Mouse (Mus musculus) hindbrain, postnatal 0 days (tissue): ENCODE measurements around the gene Prrc2b. TPM values are rescaled to one million over a fixed set of nuclear protein-coding genes. Genes with fewer than 3 reads are reported as not detected.
A peak's percentile ranks its signal among the peaks of the same experiment; 100 is the strongest.

ENCODE experiments used
- ATAC-seq: fragments of 200-750 bp; cut with Nextera tagmentation; 2 replicates; pipeline ENCODE4 v1.8.0; 2017; ENCODE audit warnings: mild to moderate bottlenecking, moderate TSS enrichment, moderate library complexity
- DNase-seq: peaks from one replicate; pipeline ENCODE4 v3.0.0-alpha.2; 2015; ENCODE audit warnings: low spot score
- H3K27ac ChIP-seq: fragments of 300-500 bp; sonication (generic); 2 replicates; pipeline ENCODE4 v1.5.1; 2014; ENCODE audit warnings: mild to moderate bottlenecking
- H3K27me3 ChIP-seq: fragments of 300-500 bp; sonication (generic); 2 replicates; pipeline ENCODE4 v1.6.1; 2014; ENCODE audit warnings: low read length, mixed read lengths; ENCODE audit not compliant: insufficient read depth
- H3K36me3 ChIP-seq: fragments of 300-500 bp; sonication (generic); 2 replicates; pipeline ENCODE4 v1.6.1; 2014; ENCODE audit warnings: low read length, mixed read lengths; ENCODE audit not compliant: insufficient read depth
- H3K4me1 ChIP-seq: fragments of 300-500 bp; sonication (generic); 2 replicates; pipeline ENCODE4 v1.6.1; 2014; ENCODE audit warnings: antibody characterized with exemption, low read length, mixed read lengths; ENCODE audit not compliant: insufficient read depth
- H3K4me2 ChIP-seq: fragments of 300-500 bp; sonication (generic); 2 replicates; pipeline ENCODE4 v1.6.1; 2014; ENCODE audit warnings: low read depth, mild to moderate bottlenecking, low read length, moderate library complexity, mixed read lengths
- H3K4me3 ChIP-seq: fragments of 300-500 bp; sonication (generic); 2 replicates; pipeline ENCODE4 v1.5.1; 2014; ENCODE audit warnings: low read length
- H3K9ac ChIP-seq: fragments of 300-500 bp; sonication (generic); replicated peaks from 2 replicates; pipeline ENCODE4 v1.6.1; 2014; ENCODE audit warnings: mild to moderate bottlenecking, low read length, moderate library complexity, mixed read lengths
- H3K9me3 ChIP-seq: fragments of 300-500 bp; sonication (generic); 2 replicates; pipeline ENCODE4 v1.6.1; 2016; ENCODE audit warnings: low read length, mixed read lengths
- CTCF ChIP-seq: IDR thresholded peaks from 2 replicates; pipeline ENCODE4 v1.5.1; 2016; ENCODE audit warnings: antibody characterized with exemption, control low read depth, low read depth
- WGBS: fragments of 180-500 bp; shearing (Covaris S2); extraction: QIAGEN DNeasy Blood & Tissue Kit; methylation state at CpG from one replicate; pipeline ENCODE4 v1.1.7; 2014; 5-methylcytosine and 5-hydroxymethylcytosine counted together
- polyA plus RNA-seq: library from polyadenylated mRNA; unstranded; fragments of >200 nt; fragmentation: Nextera tagmentation; extraction: Ambion mirVana; gene quantifications from 2 replicates; pipeline ENCODE4 v1.2.1, GENCODE M21; 2015
- total RNA-seq: library from RNA; depleted of rRNA; stranded (reverse); fragments of >200 nt; gene quantifications from 2 replicates; pipeline ENCODE4 v1.2.3, GENCODE M21; 2014

Prrc2b gene
- total and polyA plus RNA-seq, 2 experiments from 2014 or later, result 55.9 to 206 TPM

GRCm38 (mm10) chr2:32207682-32208081 lies 56.8 kb downstream of the Prrc2b start:
- Histone ChIP-seq H3K27ac (no peak overlapping the region), H3K4me1 (no peaks in the 10 kb centered on the region), H3K9ac (no peak overlapping the region), H3K4me2 (no peak overlapping the region), H3K9me3 (no peaks in the 10 kb centered on the region), H3K4me3 (no peak overlapping the region), H3K27me3 (no peaks in the 10 kb centered on the region), H3K36me3 (peaks cover 95% of the 10 kb centered on the region)
- TF ChIP-seq CTCF, result no peak
- DNase-seq, result no peak
- no peak for ATAC-seq
- 85% methylated on average over 1 of the region's 1 CpGs for WGBS

- TF ChIP-seq CTCF, result no peak
- 78% methylated on average over 8 of the region's 8 CpGs for WGBS
These were observed 60.8 kb downstream of the Prrc2b start for GRCm38 (mm10) chr2:32211689-32212088.

GRCm38 (mm10) chr2:32213000-32213399 lies 62.1 kb downstream of the Prrc2b start:
- no peak overlapping the region for H3K4me3 ChIP-seq
- DNase-seq (peak; percentile 12), ATAC-seq (no peak)
- H3K4me2 ChIP-seq, result no peak overlapping the region
- WGBS, result 38% methylated on average over 10 of the region's 10 CpGs
- H3K27ac ChIP-seq, result no peak overlapping the region
- no peak overlapping the region for H3K9ac ChIP-seq
- peaks cover 96% of the 10 kb centered on the region for H3K36me3 ChIP-seq
- no peaks in the 10 kb centered on the region for H3K9me3 ChIP-seq
- no peak for TF ChIP-seq CTCF
- H3K4me1 ChIP-seq, result no peaks in the 10 kb centered on the region
- H3K27me3 ChIP-seq, result no peaks in the 10 kb centered on the region

More at GRCm38 (mm10) chr2:32211689-32212088, 60.8 kb downstream of the Prrc2b start:
- DNase-seq, result no peak
- Histone ChIP-seq H3K27me3 (no peaks in the 10 kb centered on the region), H3K9me3 (no peaks in the 10 kb centered on the region), H3K4me1 (no peaks in the 10 kb centered on the region), H3K36me3 (peaks cover 96% of the 10 kb centered on the region), H3K4me2 (no peak overlapping the region), H3K9ac (no peak overlapping the region), H3K4me3 (no peak overlapping the region), H3K27ac (no peak overlapping the region)
- ATAC-seq, result no peak

GRCm38 (mm10) chr2:32215576-32215975 lies 64.7 kb downstream of the Prrc2b start:
- H3K27ac ChIP-seq, result no peak overlapping the region
- peaks cover 97% of the 10 kb centered on the region for H3K36me3 ChIP-seq
- no peaks in the 10 kb centered on the region for H3K27me3 ChIP-seq
- no peak overlapping the region for H3K4me3 ChIP-seq
- H3K4me2 ChIP-seq, result no peak overlapping the region
- no peak overlapping the region for H3K9ac ChIP-seq
- ATAC-seq, result no peak
- DNase-seq, result no peak
- no peaks in the 10 kb centered on the region for H3K4me1 ChIP-seq
- no peak for TF ChIP-seq CTCF
- 88% methylated on average over 10 of the region's 10 CpGs for WGBS
- no peaks in the 10 kb centered on the region for H3K9me3 ChIP-seq

- no peak overlapping the region for H3K4me2 ChIP-seq
- no peak overlapping the region for H3K27ac ChIP-seq
- no peak for TF ChIP-seq CTCF
- no peaks in the 10 kb centered on the region for H3K4me1 ChIP-seq
- no peak overlapping the region for H3K9ac ChIP-seq
- no peak overlapping the region for H3K4me3 ChIP-seq
- 90% methylated on average over 10 of the region's 10 CpGs for WGBS
- no peaks in the 10 kb centered on the region for H3K9me3 ChIP-seq
- H3K36me3 ChIP-seq, result peaks cover 99% of the 10 kb centered on the region
- H3K27me3 ChIP-seq, result no peaks in the 10 kb centered on the region
- no peak for DNase-seq
- no peak for ATAC-seq
These were observed 65.6 kb downstream of the Prrc2b start for GRCm38 (mm10) chr2:32216506-32216905.

GRCm38 (mm10) chr2:32217656-32218055 lies 66.8 kb downstream of the Prrc2b start:
- Histone ChIP-seq H3K27ac (no peak overlapping the region), H3K36me3 (peaks cover 99% of the 10 kb centered on the region), H3K4me2 (no peak overlapping the region), H3K9ac (no peak overlapping the region), H3K9me3 (no peaks in the 10 kb centered on the region), H3K4me1 (no peaks in the 10 kb centered on the region), H3K27me3 (no peaks in the 10 kb centered on the region), H3K4me3 (no peak overlapping the region)
- WGBS, result 81% methylated on average over 8 of the region's 8 CpGs
- TF ChIP-seq CTCF, result no peak
- DNase-seq, result no peak
- no peak for ATAC-seq

- Histone ChIP-seq H3K4me3 (no peak overlapping the region), H3K9me3 (no peaks in the 10 kb centered on the region), H3K36me3 (peaks cover 99% of the 10 kb centered on the region), H3K9ac (no peak overlapping the region), H3K4me2 (no peak overlapping the region), H3K4me1 (no peaks in the 10 kb centered on the region), H3K27ac (no peak overlapping the region), H3K27me3 (no peaks in the 10 kb centered on the region)
- ATAC-seq (no peak), DNase-seq (no peak)
- TF ChIP-seq CTCF, result no peak
- 90% methylated on average over 5 of the region's 5 CpGs for WGBS
These were observed 67.2 kb downstream of the Prrc2b start for GRCm38 (mm10) chr2:32218113-32218512.
